10 mouse cellular contexts compared by ENCODE assay signal in the genomic region with DNA sequence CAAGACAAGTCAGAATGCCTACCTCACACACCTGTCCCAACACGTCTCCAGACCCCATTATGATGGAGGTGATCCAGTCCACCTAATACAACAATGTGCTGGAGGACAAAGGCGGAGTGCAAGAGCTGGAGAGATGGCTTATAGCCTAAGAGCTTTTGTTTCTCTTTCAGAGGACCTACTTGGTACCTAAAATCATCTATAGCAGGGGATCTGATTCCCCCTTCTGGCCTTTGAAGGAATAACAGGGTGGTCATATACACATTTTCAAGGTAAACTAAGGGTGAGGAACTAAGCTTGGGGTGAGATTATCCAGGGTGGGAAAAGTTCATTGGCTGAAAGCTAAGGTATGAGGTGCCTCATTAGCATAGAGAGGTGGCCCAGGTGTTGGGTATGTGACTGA. TPM values are rescaled to one million over a fixed set of nuclear protein-coding genes. Genes with fewer than 3 reads are reported as not detected.
A peak's percentile ranks its signal among the peaks of the same experiment; 100 is the strongest.
DNase-seq lines count a peak whose midpoint lies in the region; ATAC-seq lines count a peak whose summit lies in the region.
"Had no signal": no experiment of that assay in that cellular context is flagged by ENCODE, and none has a peak within 500 bp of the region (broad histone marks: within the 10 kb centered on the region; RNA-seq: fewer than 3 reads in every experiment).

No protein-coding gene starts in this region.

- 59% methylated on average over 2 of the region's 2 CpGs for WGBS in intestine, embryonic 15.5 days
- 54% methylated on average over 2 of the region's 2 CpGs for WGBS in midbrain, embryonic 10.5 days

- H3K9ac ChIP-seq in intestine, embryonic 15.5 days, result no peak overlapping the region

- ATAC-seq in intestine, embryonic 15.5 days, result 0 out of 2 replicates have a peak, but pooled peaks have one; percentile 34
- ATAC-seq in megakaryocyte, adult 5-6 weeks (ENCODE audit: poor library complexity, severe bottlenecking), result no peak
- ATAC-seq in megakaryocyte progenitor cell, adult 5-6 weeks (replicated peaks; ENCODE audit: poor library complexity), result no peak

- no peaks in the 10 kb centered on the region for H3K4me1 ChIP-seq in intestine, embryonic 15.5 days (replicated peaks)
- H3K4me1 ChIP-seq in midbrain, embryonic 10.5 days, result no peaks in the 10 kb centered on the region

- no peak overlapping the region for H3K4me2 ChIP-seq in intestine, embryonic 15.5 days (replicated peaks)

- H3K27me3 ChIP-seq in intestine, embryonic 15.5 days (replicated peaks), result no peaks in the 10 kb centered on the region
- H3K27me3 ChIP-seq in midbrain, embryonic 10.5 days (ENCODE audit: low read depth, poor library complexity, severe bottlenecking), result no peaks in the 10 kb centered on the region

- peak; percentile 25 for DNase-seq in gastrocnemius, adult 18-20 months (ENCODE audit: low spot score)
- DNase-seq in gastrocnemius, postnatal 10 days, result no peak
- peak; percentile 69 for DNase-seq in 3T3-L1 (ENCODE audit: low read depth, low spot score)
- peak; percentile 8 for DNase-seq in c-Kit-positive CD71-negative TER-119-negative erythroid progenitor cells, embryonic 14.5 days (ENCODE audit: low read depth)
- DNase-seq in midbrain, embryonic 10.5 days (ENCODE audit: low spot score), result peak; percentile 13

- no peak overlapping the region for H3K4me3 ChIP-seq in intestine, embryonic 15.5 days (replicated peaks)
- H3K4me3 ChIP-seq in midbrain, embryonic 10.5 days, result no peak overlapping the region

- H3K27ac ChIP-seq in intestine, embryonic 15.5 days, result no peak overlapping the region
- H3K27ac ChIP-seq in midbrain, embryonic 10.5 days (replicated peaks), result no peak overlapping the region
- H3K27ac ChIP-seq: macrophage had no signal

- no peaks in the 10 kb centered on the region for H3K9me3 ChIP-seq in intestine, embryonic 15.5 days
- H3K9me3 ChIP-seq in midbrain, embryonic 10.5 days (replicated peaks), result no peaks in the 10 kb centered on the region

- H3K36me3 ChIP-seq in intestine, embryonic 15.5 days, result no peaks in the 10 kb centered on the region
- no peaks in the 10 kb centered on the region for H3K36me3 ChIP-seq in midbrain, embryonic 10.5 days

RNA-seq across cellular contexts. Expression of a gene that starts 19.4 kb away (rescaled TPM):
- total RNA-seq in gastrocnemius, adult 18-20 months (2021), result not detected
- not detected for total RNA-seq in gastrocnemius, postnatal 10 days (2021)
- polyA plus RNA-seq in intestine, embryonic 15.5 days (2015; fragmentation: Nextera tagmentation; extraction: Ambion mirVana), result not detected in 2 replicates
- polyA plus RNA-seq in midbrain, embryonic 10.5 days (2016; fragmentation: Nextera tagmentation; extraction: Ambion mirVana), result not detected in 2 replicates
- total RNA-seq in megakaryocyte, adult 5-6 weeks (2015), result not detected in 2 replicates
- total RNA-seq in megakaryocyte, adult 5-6 weeks (2017), result not detected in 2 replicates
- total RNA-seq in megakaryocyte progenitor cell, adult 5-6 weeks (2015), result not detected in 2 replicates
- not detected in 2 replicates for total RNA-seq in megakaryocyte progenitor cell, adult 5-6 weeks (2017)
- total RNA-seq: heart, adult 18-20 months had no signal
- polyA plus RNA-seq: macrophage had no signal

RNA-seq across cellular contexts. Expression of a gene that starts 27.9 kb away (rescaled TPM):
- 1 to 10 TPM; 5.5 to 6.7 TPM for total RNA-seq in gastrocnemius, adult 18-20 months (2021)
- total RNA-seq in gastrocnemius, postnatal 10 days (2021), result 10 to 100 TPM; 11.7 to 19.0 TPM
- polyA plus RNA-seq in intestine, embryonic 15.5 days (2015; fragmentation: Nextera tagmentation; extraction: Ambion mirVana), result 10.5 and 11.8 TPM in 2 replicates
- 11.3 and 11.7 TPM in 2 replicates for polyA plus RNA-seq in midbrain, embryonic 10.5 days (2016; fragmentation: Nextera tagmentation; extraction: Ambion mirVana)
- total RNA-seq in megakaryocyte, adult 5-6 weeks (2015), result 0.16 TPM in 1 of 2 replicates, not detected in the other
- total RNA-seq in megakaryocyte, adult 5-6 weeks (2017), result 0.04 and 1.5 TPM in 2 replicates
- total RNA-seq in megakaryocyte progenitor cell, adult 5-6 weeks (2015), result not detected in 2 replicates
- 1.1 TPM in 1 of 2 replicates, not detected in the other for total RNA-seq in megakaryocyte progenitor cell, adult 5-6 weeks (2017)
